Mouse (Mus musculus) left cerebral cortex, adult 2 months (tissue): Measurements from ENCODE around the gene Gm49369. TPM values are rescaled to one million over a fixed set of nuclear protein-coding genes. Genes with fewer than 3 reads are reported as not detected.

Experiments
- DNase-seq, 2 experiments: peaks; one replicate each; pipeline ENCODE4 v3.0.0; 2021 to 2022; ENCODE audit warnings: low spot score in 2 of 2, mixed read lengths in 1 of 2; ENCODE audit errors: extremely low spot score in 1 of 2
- H3K27ac ChIP-seq: fragments of 200-600 bp; 2 replicates; pipeline ENCODE4 v1.8.1; 2022
- H3K4me3 ChIP-seq: fragments of 200-600 bp; 2 replicates; pipeline ENCODE4 v1.8.1; 2022
- CTCF ChIP-seq: fragments of 200-600 bp; IDR thresholded peaks from 2 replicates; pipeline ENCODE4 v1.8.1; 2022; ENCODE audit warnings: antibody characterized with exemption, mild to moderate bottlenecking, moderate library complexity
- intact Hi-C: fragments of 180-260 bp; cut with DNase I; formaldehyde crosslinking; loops from one replicate; pipeline ENCODE4 v1.15.1; 2025
- total RNA-seq, 2 experiments: library from RNA; stranded (reverse); gene quantifications; 2 replicates each; pipeline ENCODE4 v1.2.3; 2021

Gene Gm49369
- total RNA-seq, 2 experiments from 2014 or later, result 4.3 to 4.5 TPM

- DNase-seq, result no peak
- intact Hi-C loops, result no loop called here
- Histone ChIP-seq H3K27ac (no peak overlapping the region), H3K4me3 (no peak overlapping the region)
- TF ChIP-seq CTCF, result no peak
Measured at GRCm38 (mm10) chr7:142391609-142392008, 9.1 kb upstream of the Gm49369 start.

- intact Hi-C loops, result no loop called here
- no peak for TF ChIP-seq CTCF
Measured at GRCm38 (mm10) chr7:142391108-142391507, 8.6 kb upstream of the Gm49369 start.

GRCm38 (mm10) chr7:142389961-142390650 lies 7.6 kb upstream of the Gm49369 start:
- Histone ChIP-seq H3K4me3 (no peak overlapping the region), H3K27ac (no peak overlapping the region)
- DNase-seq, result no peak
- intact Hi-C loops, result no loop called here
- no peak for TF ChIP-seq CTCF

More at GRCm38 (mm10) chr7:142391108-142391507, 8.6 kb upstream of the Gm49369 start:
- DNase-seq, result no peak
- Histone ChIP-seq H3K27ac (no peak overlapping the region), H3K4me3 (no peak overlapping the region)

GRCm38 (mm10) chr7:142388740-142389139 lies 6.3 kb upstream of the Gm49369 start:
- intact Hi-C loops, result no loop called here
- no peak for DNase-seq
- no peak overlapping the region for H3K4me3 ChIP-seq
- no peak for TF ChIP-seq CTCF
- no peak overlapping the region for H3K27ac ChIP-seq

GRCm38 (mm10) chr7:142388198-142388597 lies 5.7 kb upstream of the Gm49369 start:
- no peak for DNase-seq
- H3K27ac ChIP-seq, result peak overlapping the region; percentile 88
- intact Hi-C loops, result no loop called here
- TF ChIP-seq CTCF, result no peak
- peak overlapping the region; percentile 100 for H3K4me3 ChIP-seq

- Histone ChIP-seq H3K27ac (peak within 1 kb of the TSS; percentile 88), H3K4me3 (peak within 1 kb of the TSS; percentile 100)
- peak; percentile 96 to 97 for DNase-seq
- intact Hi-C loops, result loop anchor here (2.0 kb wide), 1 partner anchor 15 kb away; the partner anchor contains the start of gene Ifitm10
- no peak for TF ChIP-seq CTCF
Measured at GRCm38 (mm10) chr7:142387419-142388148, 5.1 kb upstream of the Gm49369 start, which contains the start of gene Ctsd. Gene Ctsd, minus strand, starts transcription at chr7:142388038.

- no peak for TF ChIP-seq CTCF
- DNase-seq, result no peak
- Histone ChIP-seq H3K27ac (peak overlapping the region; percentile 65), H3K4me3 (peak overlapping the region; percentile 100)
- intact Hi-C loops, result loop anchor here (2.0 kb wide), 1 partner anchor 14 kb away; the partner anchor contains the start of gene Ifitm10
Measured at GRCm38 (mm10) chr7:142386621-142387201, 4.2 kb upstream of the Gm49369 start.

GRCm38 (mm10) chr7:142385742-142386403 lies 3.4 kb upstream of the Gm49369 start:
- intact Hi-C loops, result loop anchor here (2.0 kb wide), 1 partner anchor 13 kb away; the partner anchor contains the start of gene Ifitm10
- peak overlapping the region; percentile 100 for H3K4me3 ChIP-seq
- TF ChIP-seq CTCF, result no peak
- no peak for DNase-seq
- H3K27ac ChIP-seq, result 0 out of 2 replicates have a peak overlapping the region, but pooled peaks have one; percentile 8

GRCm38 (mm10) chr7:142384306-142384705 lies 1.8 kb upstream of the Gm49369 start:
- intact Hi-C loops, result no loop called here
- no peak for DNase-seq
- H3K27ac ChIP-seq, result no peak overlapping the region
- TF ChIP-seq CTCF, result no peak
- H3K4me3 ChIP-seq, result no peak overlapping the region

GRCm38 (mm10) chr7:142381175-142381574 lies 1.3 kb downstream of the Gm49369 start:
- no peak for DNase-seq

GRCm38 (mm10) chr7:142379186-142379585 lies 3.3 kb downstream of the Gm49369 start:
- Histone ChIP-seq H3K27ac (no peak overlapping the region), H3K4me3 (no peak overlapping the region)
- intact Hi-C loops, result no loop called here
- no peak for DNase-seq
- TF ChIP-seq CTCF, result no peak

More at GRCm38 (mm10) chr7:142381175-142381574, 1.3 kb downstream of the Gm49369 start:
- H3K27ac ChIP-seq, result no peak overlapping the region
- H3K4me3 ChIP-seq, result no peak overlapping the region
- no peak for TF ChIP-seq CTCF
- intact Hi-C loops, result no loop called here
